Mouse (Mus musculus): ENCODE data around the gene Neb.

GRCm38 (mm10) chr2:52210685-52211084, 167.6 kb downstream of the Neb start:
- TF ChIP-seq EP300 (IDR thresholded peaks at IDR 0.05) (no peak), CTCF (IDR thresholded peaks at IDR 0.05) (no peak)
